ENCODE assay signal across 18 mouse cellular contexts in the genomic region with DNA sequence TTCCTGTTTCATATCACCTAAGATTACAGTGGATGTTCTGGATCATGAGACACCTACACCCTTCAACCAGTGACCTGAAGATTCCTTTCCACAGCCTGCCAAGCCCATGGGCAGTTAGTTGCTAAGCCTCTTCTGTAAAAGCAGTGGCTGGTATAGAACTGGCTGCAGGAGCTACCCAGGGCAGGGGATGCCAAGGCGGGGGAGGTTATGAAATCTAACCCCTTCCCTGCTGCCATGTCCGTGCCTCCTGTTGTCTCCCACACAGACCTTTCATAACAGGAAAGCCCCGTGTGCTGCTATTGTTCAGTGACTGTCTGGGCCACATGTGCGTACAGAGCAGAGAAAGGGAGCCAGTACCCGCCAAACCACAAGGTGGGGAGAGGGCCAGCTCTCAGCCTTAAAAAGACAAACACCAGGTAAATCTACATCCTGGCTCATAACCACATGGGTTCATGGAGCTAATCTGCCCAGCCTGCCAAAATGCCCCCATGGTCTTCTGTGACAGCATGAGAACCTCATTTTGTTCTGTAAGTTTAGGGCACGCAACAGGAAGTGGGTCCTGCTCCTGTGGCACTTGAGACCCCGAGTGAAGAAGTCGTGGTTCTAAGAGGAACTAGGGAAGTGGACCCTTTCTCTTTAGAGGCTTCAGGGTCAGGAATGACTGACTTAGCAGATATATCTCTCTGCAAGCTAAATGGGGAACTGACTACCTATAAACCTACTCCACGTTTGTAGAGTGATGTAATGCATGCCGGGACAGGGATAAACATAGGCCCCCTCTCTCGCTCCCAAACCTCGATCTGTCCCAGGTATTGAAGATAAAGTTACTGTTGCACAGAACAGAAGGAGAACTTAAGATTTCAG. TPM values are rescaled to one million over a fixed set of nuclear protein-coding genes. Genes with fewer than 3 reads are reported as not detected.
"Had no signal": no experiment of that assay in that cellular context is flagged by ENCODE, and none has a peak within 500 bp of the region (broad histone marks: within the 10 kb centered on the region; RNA-seq: fewer than 3 reads in every experiment).

No protein-coding gene starts in this region.

- H3K4me1 ChIP-seq: limb, embryonic 13.5 days; liver, embryonic 15.5 days; megakaryocyte, embryonic 14.5 days; neural tube, embryonic 13.5 days; stomach, embryonic 15.5 days had no signal

- H3K4me2 ChIP-seq: limb, embryonic 13.5 days; liver, embryonic 15.5 days; midbrain, embryonic 11.5 days; midbrain, embryonic 15.5 days; neural tube, embryonic 13.5 days; stomach, embryonic 15.5 days had no signal

- H3K9ac ChIP-seq: limb, embryonic 13.5 days; liver, embryonic 15.5 days; midbrain, embryonic 15.5 days; neural tube, embryonic 13.5 days; stomach, embryonic 15.5 days had no signal

- H3K27ac ChIP-seq: limb, embryonic 13.5 days; liver, embryonic 15.5 days; midbrain, embryonic 15.5 days; neural tube, embryonic 13.5 days; stomach, embryonic 15.5 days had no signal

- H3K36me3 ChIP-seq: limb, embryonic 13.5 days; liver, embryonic 15.5 days; midbrain, embryonic 15.5 days; neural tube, embryonic 13.5 days; stomach, embryonic 15.5 days had no signal

- H3K27me3 ChIP-seq: limb, embryonic 13.5 days; liver, embryonic 15.5 days; midbrain, embryonic 15.5 days; neural tube, embryonic 13.5 days; stomach, embryonic 15.5 days had no signal

- H3K4me3 ChIP-seq: limb, embryonic 13.5 days; liver, embryonic 15.5 days; megakaryocyte, embryonic 14.5 days; midbrain, embryonic 15.5 days; neural tube, embryonic 13.5 days; stomach, embryonic 15.5 days had no signal

- H3K9me3 ChIP-seq: limb, embryonic 13.5 days; liver, embryonic 15.5 days; midbrain, embryonic 15.5 days; neural tube, embryonic 13.5 days; stomach, embryonic 15.5 days had no signal

- ATAC-seq: lung, postnatal 0 days; midbrain, embryonic 15.5 days had no signal

- DNase-seq: kidney, adult 9 months; kidney, postnatal 10 days; kidney, postnatal 4 days; left cerebral cortex, postnatal 4 days; lung, adult 2 months; lung, postnatal 36 days; right cerebral cortex, postnatal 14 days; thymus, adult 2 months; thymus, postnatal 4 days had no signal

RNA-seq across cellular contexts. Expression of gene Edar, which starts 50.4 kb away (rescaled TPM):
- total RNA-seq: monocyte, adult 5-6 weeks had no signal
- polyA plus RNA-seq: liver, embryonic 15.5 days had no signal
